Mouse (Mus musculus): ENCODE measurements around the gene Cmtm5. TPM values are rescaled to one million over a fixed set of nuclear protein-coding genes. Genes with fewer than 3 reads are reported as not detected.

The Cmtm5 gene
- polyA plus RNA-seq, 1 experiment from 2014 or later: 3.2 TPM

GRCm38 (mm10) chr14:54948781-54949180 is 12.7 kb downstream of the Cmtm5 start:
- no peak overlapping the region for H3K4me3 ChIP-seq (ENCODE audit: low read depth, low read length)
- ATAC-seq (ENCODE audit: insufficient number of reproducible peaks, low FRiP score, low TSS enrichment, low read depth): no peak
- no peaks in the 10 kb centered on the region for H3K9me3 ChIP-seq (ENCODE audit: control insufficient read depth, low read length)
- no peaks in the 10 kb centered on the region for H3K36me3 ChIP-seq (ENCODE audit: control insufficient read depth, insufficient read depth, low read length)
- no peak overlapping the region for H3K9ac ChIP-seq (ENCODE audit: low read length)
- no peak for DNase-seq (ENCODE audit: low spot score)
- no peak overlapping the region for H3K4me2 ChIP-seq (ENCODE audit: low read depth, severe bottlenecking)
- H3K27ac ChIP-seq (replicated peaks; ENCODE audit: low read depth, low read length): no peak overlapping the region
- no peaks in the 10 kb centered on the region for H3K4me1 ChIP-seq (ENCODE audit: control insufficient read depth, insufficient read depth, low read length)
- WGBS: 86% methylated on average over 9 of the region's 9 CpGs
- H3K27me3 ChIP-seq (ENCODE audit: control insufficient read depth, insufficient read depth, low read length): peaks cover 4% of the 10 kb centered on the region; the same call in 1 of the 2 replicates

- no peak for ATAC-seq (ENCODE audit: insufficient number of reproducible peaks, low FRiP score, low TSS enrichment, low read depth)
Measured at GRCm38 (mm10) chr14:54950493-54950892, 14.4 kb downstream of the Cmtm5 start.

GRCm38 (mm10) chr14:54951587-54951986 is 15.5 kb downstream of the Cmtm5 start:
- ATAC-seq (ENCODE audit: insufficient number of reproducible peaks, low FRiP score, low TSS enrichment, low read depth): no peak
- no peaks in the 10 kb centered on the region for H3K36me3 ChIP-seq (ENCODE audit: control insufficient read depth, insufficient read depth, low read length)

More at GRCm38 (mm10) chr14:54950493-54950892, 14.4 kb downstream of the Cmtm5 start:
- Histone ChIP-seq H3K36me3 (ENCODE audit: control insufficient read depth, insufficient read depth, low read length) (no peaks in the 10 kb centered on the region), H3K4me3 (ENCODE audit: low read depth, low read length) (no peak overlapping the region), H3K9me3 (ENCODE audit: control insufficient read depth, low read length) (no peaks in the 10 kb centered on the region), H3K4me1 (ENCODE audit: control insufficient read depth, insufficient read depth, low read length) (no peaks in the 10 kb centered on the region), H3K27me3 (ENCODE audit: control insufficient read depth, insufficient read depth, low read length) (peaks cover 4% of the 10 kb centered on the region; the same call in 1 of the 2 replicates), H3K27ac (replicated peaks; ENCODE audit: low read depth, low read length) (no peak overlapping the region), H3K9ac (ENCODE audit: low read length) (no peak overlapping the region), H3K4me2 (ENCODE audit: low read depth, severe bottlenecking) (no peak overlapping the region)
- 59% methylated on average over 12 of the region's 12 CpGs for WGBS
- no peak for DNase-seq (ENCODE audit: low spot score)

GRCm38 (mm10) chr14:54953664-54954206 is 17.7 kb downstream of the Cmtm5 start:
- no peaks in the 10 kb centered on the region for H3K4me1 ChIP-seq (ENCODE audit: control insufficient read depth, insufficient read depth, low read length)
- WGBS: 94% methylated on average over 8 of the region's 8 CpGs
- H3K27ac ChIP-seq (replicated peaks; ENCODE audit: low read depth, low read length): no peak overlapping the region

More at GRCm38 (mm10) chr14:54951587-54951986, 15.5 kb downstream of the Cmtm5 start:
- Histone ChIP-seq H3K27me3 (ENCODE audit: control insufficient read depth, insufficient read depth, low read length) (peaks cover 4% of the 10 kb centered on the region; the same call in 1 of the 2 replicates), H3K27ac (replicated peaks; ENCODE audit: low read depth, low read length) (no peak overlapping the region), H3K9ac (ENCODE audit: low read length) (no peak overlapping the region), H3K4me1 (ENCODE audit: control insufficient read depth, insufficient read depth, low read length) (no peaks in the 10 kb centered on the region), H3K9me3 (ENCODE audit: control insufficient read depth, low read length) (no peaks in the 10 kb centered on the region), H3K4me2 (ENCODE audit: low read depth, severe bottlenecking) (no peak overlapping the region), H3K4me3 (ENCODE audit: low read depth, low read length) (no peak overlapping the region)
- DNase-seq (ENCODE audit: low spot score): no peak
- WGBS: 91% methylated on average over 6 of the region's 6 CpGs

GRCm38 (mm10) chr14:54954474-54954873 is 18.4 kb downstream of the Cmtm5 start:
- Histone ChIP-seq H3K27ac (replicated peaks; ENCODE audit: low read depth, low read length) (no peak overlapping the region), H3K36me3 (ENCODE audit: control insufficient read depth, insufficient read depth, low read length) (no peaks in the 10 kb centered on the region)
- 68% methylated on average over 3 of the region's 3 CpGs for WGBS

More at GRCm38 (mm10) chr14:54953664-54954206, 17.7 kb downstream of the Cmtm5 start:
- ATAC-seq (ENCODE audit: insufficient number of reproducible peaks, low FRiP score, low TSS enrichment, low read depth) (no peak), DNase-seq (ENCODE audit: low spot score) (no peak)
- H3K4me3 ChIP-seq (ENCODE audit: low read depth, low read length): no peak overlapping the region
- peaks cover 4% of the 10 kb centered on the region; the same call in 1 of the 2 replicates for H3K27me3 ChIP-seq (ENCODE audit: control insufficient read depth, insufficient read depth, low read length)
- H3K36me3 ChIP-seq (ENCODE audit: control insufficient read depth, insufficient read depth, low read length): no peaks in the 10 kb centered on the region
- no peak overlapping the region for H3K4me2 ChIP-seq (ENCODE audit: low read depth, severe bottlenecking)
- H3K9ac ChIP-seq (ENCODE audit: low read length): no peak overlapping the region
- H3K9me3 ChIP-seq (ENCODE audit: control insufficient read depth, low read length): no peaks in the 10 kb centered on the region

GRCm38 (mm10) chr14:54955481-54955880 is 19.4 kb downstream of the Cmtm5 start:
- Histone ChIP-seq H3K4me1 (ENCODE audit: control insufficient read depth, insufficient read depth, low read length) (no peaks in the 10 kb centered on the region), H3K36me3 (ENCODE audit: control insufficient read depth, insufficient read depth, low read length) (no peaks in the 10 kb centered on the region), H3K4me2 (ENCODE audit: low read depth, severe bottlenecking) (no peak overlapping the region), H3K27me3 (ENCODE audit: control insufficient read depth, insufficient read depth, low read length) (peaks cover 4% of the 10 kb centered on the region; the same call in 1 of the 2 replicates), H3K9me3 (ENCODE audit: control insufficient read depth, low read length) (no peaks in the 10 kb centered on the region), H3K4me3 (ENCODE audit: low read depth, low read length) (no peak overlapping the region), H3K9ac (ENCODE audit: low read length) (no peak overlapping the region), H3K27ac (replicated peaks; ENCODE audit: low read depth, low read length) (no peak overlapping the region)
- ATAC-seq (ENCODE audit: insufficient number of reproducible peaks, low FRiP score, low TSS enrichment, low read depth) (no peak), DNase-seq (ENCODE audit: low spot score) (no peak)
- 87% methylated on average over 3 of the region's 3 CpGs for WGBS

More at GRCm38 (mm10) chr14:54954474-54954873, 18.4 kb downstream of the Cmtm5 start:
- peaks cover 4% of the 10 kb centered on the region; the same call in 1 of the 2 replicates for H3K27me3 ChIP-seq (ENCODE audit: control insufficient read depth, insufficient read depth, low read length)
- no peaks in the 10 kb centered on the region for H3K4me1 ChIP-seq (ENCODE audit: control insufficient read depth, insufficient read depth, low read length)
- no peak for ATAC-seq (ENCODE audit: insufficient number of reproducible peaks, low FRiP score, low TSS enrichment, low read depth)
- H3K4me2 ChIP-seq (ENCODE audit: low read depth, severe bottlenecking): no peak overlapping the region
- no peaks in the 10 kb centered on the region for H3K9me3 ChIP-seq (ENCODE audit: control insufficient read depth, low read length)
- H3K9ac ChIP-seq (ENCODE audit: low read length): no peak overlapping the region
- no peak overlapping the region for H3K4me3 ChIP-seq (ENCODE audit: low read depth, low read length)
- no peak for DNase-seq (ENCODE audit: low spot score)

GRCm38 (mm10) chr14:54956533-54956932 is 20.5 kb downstream of the Cmtm5 start:
- Histone ChIP-seq H3K36me3 (ENCODE audit: control insufficient read depth, insufficient read depth, low read length) (no peaks in the 10 kb centered on the region), H3K4me3 (ENCODE audit: low read depth, low read length) (no peak overlapping the region), H3K9ac (ENCODE audit: low read length) (no peak overlapping the region), H3K4me1 (ENCODE audit: control insufficient read depth, insufficient read depth, low read length) (no peaks in the 10 kb centered on the region), H3K27ac (replicated peaks; ENCODE audit: low read depth, low read length) (no peak overlapping the region), H3K9me3 (ENCODE audit: control insufficient read depth, low read length) (no peaks in the 10 kb centered on the region), H3K4me2 (ENCODE audit: low read depth, severe bottlenecking) (no peak overlapping the region), H3K27me3 (ENCODE audit: control insufficient read depth, insufficient read depth, low read length) (peaks cover 2% of the 10 kb centered on the region; the same call in 1 of the 2 replicates)
- DNase-seq (ENCODE audit: low spot score): no peak
- no peak for ATAC-seq (ENCODE audit: insufficient number of reproducible peaks, low FRiP score, low TSS enrichment, low read depth)
- WGBS: 86% methylated on average over 9 of the region's 9 CpGs

GRCm38 (mm10) chr14:54958503-54958902 is 22.4 kb downstream of the Cmtm5 start:
- Histone ChIP-seq H3K9ac (ENCODE audit: low read length) (no peak overlapping the region), H3K4me1 (ENCODE audit: control insufficient read depth, insufficient read depth, low read length) (no peaks in the 10 kb centered on the region), H3K27ac (replicated peaks; ENCODE audit: low read depth, low read length) (no peak overlapping the region), H3K36me3 (ENCODE audit: control insufficient read depth, insufficient read depth, low read length) (no peaks in the 10 kb centered on the region), H3K27me3 (ENCODE audit: control insufficient read depth, insufficient read depth, low read length) (no peaks in the 10 kb centered on the region), H3K4me3 (ENCODE audit: low read depth, low read length) (no peak overlapping the region), H3K4me2 (ENCODE audit: low read depth, severe bottlenecking) (no peak overlapping the region), H3K9me3 (ENCODE audit: control insufficient read depth, low read length) (no peaks in the 10 kb centered on the region)
- no peak for ATAC-seq (ENCODE audit: insufficient number of reproducible peaks, low FRiP score, low TSS enrichment, low read depth)
- DNase-seq (ENCODE audit: low spot score): no peak
- 79% methylated on average over 4 of the region's 4 CpGs for WGBS

- Histone ChIP-seq H3K4me2 (ENCODE audit: low read depth, severe bottlenecking) (no peak overlapping the region), H3K27ac (replicated peaks; ENCODE audit: low read depth, low read length) (no peak overlapping the region), H3K27me3 (ENCODE audit: control insufficient read depth, insufficient read depth, low read length) (no peaks in the 10 kb centered on the region), H3K36me3 (ENCODE audit: control insufficient read depth, insufficient read depth, low read length) (no peaks in the 10 kb centered on the region), H3K9me3 (ENCODE audit: control insufficient read depth, low read length) (no peaks in the 10 kb centered on the region), H3K4me3 (ENCODE audit: low read depth, low read length) (no peak overlapping the region), H3K4me1 (ENCODE audit: control insufficient read depth, insufficient read depth, low read length) (no peaks in the 10 kb centered on the region), H3K9ac (ENCODE audit: low read length) (no peak overlapping the region)
- ATAC-seq (ENCODE audit: insufficient number of reproducible peaks, low FRiP score, low TSS enrichment, low read depth) (no peak), DNase-seq (ENCODE audit: low spot score) (no peak)
- WGBS: 84% methylated on average over 3 of the region's 3 CpGs
Measured at GRCm38 (mm10) chr14:54959197-54959596, 23.1 kb downstream of the Cmtm5 start.
